Mouse (Mus musculus) Patski (cell line): ENCODE measurements around the gene Ctc1. TPM values are rescaled to one million over a fixed set of nuclear protein-coding genes. Genes with fewer than 3 reads are reported as not detected.

Experiments used
- ATAC-seq: fragments of 100-300 bp; one replicate; pipeline ENCODE4 v1.8.0; 2021
- CTCF ChIA-PET: fragments of 350-600 bp; sonication (Branson Sonifier 250); formaldehyde crosslinking; loops from one replicate; lab custom pipeline; 2022; ENCODE audit warnings: inconsistent platforms; lab: Charles Lee
- POLR2A ChIA-PET: fragments of 350-600 bp; sonication (Branson Sonifier 250); formaldehyde crosslinking; loops from one replicate; lab custom pipeline; 2022; ENCODE audit warnings: antibody characterized with exemption, inconsistent platforms; lab: Charles Lee
- DNase-seq: peaks from one replicate; pipeline ENCODE4 v3.0.0-alpha.2; 2011; ENCODE audit warnings: low read depth, low spot score
- H3K27me3 ChIP-seq: fragments of 371-371 bp; one replicate; pipeline ENCODE4 v1.5.1; 2021
- CTCF ChIP-seq: fragments of 100-300 bp; IDR thresholded peaks from one replicate; pipeline ENCODE4 v1.5.1; 2021
- in situ Hi-C: fragments of 300-500 bp; cut with MboI; formaldehyde crosslinking; loops from 3 replicates; pipeline ENCODE4 v1.11.1; 2018; ENCODE audit warnings: low pct_unique_long_range_greater_than_20kb, mixed read lengths
- polyA plus RNA-seq: library from polyadenylated mRNA; unstranded; gene quantifications from one replicate; pipeline ENCODE4 v1.2.3, GENCODE M21; 2021

Gene Ctc1
- polyA plus RNA-seq, 1 experiment from 2014 or later: 44.1 TPM

DNA sequence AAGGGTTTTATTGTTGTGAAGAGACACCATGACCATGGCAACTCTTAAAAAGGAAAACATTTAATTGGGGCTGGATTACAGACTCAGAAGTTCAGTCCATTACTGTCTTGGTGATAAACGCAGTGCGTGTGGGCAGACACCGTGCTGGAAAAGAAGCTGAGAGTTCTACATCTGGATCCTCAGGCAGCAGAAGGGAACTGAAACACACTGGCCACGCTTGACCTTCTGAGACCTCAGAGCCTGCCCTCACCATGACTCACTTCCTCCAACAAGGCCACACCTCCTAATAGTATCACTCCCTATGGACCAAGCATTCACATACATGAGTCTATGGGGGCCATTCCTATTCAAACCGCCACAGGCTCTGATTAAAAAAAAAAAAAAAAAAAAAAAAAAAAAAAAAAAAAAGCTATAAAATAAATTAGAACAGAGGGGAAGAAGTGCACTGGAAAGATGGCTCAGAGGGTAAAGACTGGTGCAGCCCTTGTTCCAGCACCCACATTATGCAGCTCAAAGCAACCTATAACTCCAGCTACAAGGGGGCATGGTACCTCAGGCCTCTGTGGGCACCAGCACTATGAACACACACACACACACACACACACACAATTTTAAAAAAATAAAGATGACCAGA is 63.2 kb downstream of the Ctc1 start:
- ChIA-PET CTCF (interaction anchor here (1.4 to 2.1 kb wide), 3 partner anchors 12 to 43 kb away, joined by 6 to 8 read pairs (median 7); partner anchors contain the start of gene 9130213A22Rik), POLR2A (interaction anchor here (0.6 to 1.2 kb wide), 6 partner anchors 8 to 1157 kb away, joined by 3 to 6 read pairs (median 4); partner anchors contain the start of genes 9130213A22Rik, Per1 and Vamp2)
- ATAC-seq: no peak

DNA sequence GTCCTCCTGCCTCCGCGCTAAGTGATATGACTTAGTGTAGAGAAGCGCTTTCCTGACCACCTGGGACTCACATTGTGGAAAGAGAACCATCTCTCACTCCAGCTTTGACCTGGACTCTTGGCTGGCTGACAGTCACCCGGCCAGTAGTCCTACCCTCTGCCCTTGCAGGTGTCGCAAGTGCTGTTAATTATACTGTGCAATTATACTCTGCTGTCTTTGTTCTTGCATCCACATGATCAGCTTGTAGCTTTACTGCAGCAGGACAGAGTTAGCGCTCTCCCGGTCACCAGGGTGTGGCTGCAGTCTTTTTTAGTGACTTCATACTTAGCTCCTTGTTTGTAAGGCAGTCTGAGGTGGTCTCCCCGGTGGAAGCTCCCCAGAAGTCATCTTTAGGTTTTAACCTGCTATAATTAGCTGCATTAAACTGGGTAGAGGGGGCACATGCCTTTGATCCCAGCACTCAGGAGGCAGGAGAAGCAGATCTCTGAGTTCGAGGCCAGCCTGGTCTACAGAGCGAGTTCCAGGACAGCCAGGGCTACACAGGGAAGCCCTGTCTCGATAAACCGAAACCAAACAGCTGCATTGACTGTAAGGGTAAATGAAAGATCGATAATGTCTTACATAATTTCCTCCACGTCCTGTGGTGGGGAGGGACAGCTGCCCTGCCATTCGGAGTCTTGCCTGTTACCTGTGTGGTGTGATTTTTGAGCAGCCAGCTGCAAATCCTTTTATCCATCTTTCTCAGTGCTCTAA is 64.6 kb downstream of the Ctc1 start:
- POLR2A ChIA-PET: interaction anchor here (0.6 to 1.1 kb wide), 3 partner anchors 12 to 43 kb away, joined by 3 to 6 read pairs (median 6); partner anchors contain the start of gene 9130213A22Rik
- CTCF ChIA-PET: interaction anchor here (1.1 to 2.1 kb wide), 4 partner anchors 12 to 42 kb away, joined by 5 to 8 read pairs (median 6); partner anchors contain the start of genes 9130213A22Rik and Per1
- ATAC-seq (no peak), DNase-seq (no peak)
- no peak for TF ChIP-seq CTCF
- no peaks in the 10 kb centered on the region for H3K27me3 ChIP-seq
- in situ Hi-C loops: loop anchor here (25.0 kb wide), 1 partner anchor 907 kb away; the partner anchor contains the start of genes Ctdnep1, Elp5, Gabarap and Phf23

More for the DNA sequence above, 63.2 kb downstream of the Ctc1 start:
- DNase-seq: no peak
- in situ Hi-C loops: loop anchor here (25.0 kb wide), 1 partner anchor 908 kb away; the partner anchor contains the start of genes Ctdnep1, Elp5, Gabarap and Phf23
- no peaks in the 10 kb centered on the region for H3K27me3 ChIP-seq
- no peak for TF ChIP-seq CTCF

DNA sequence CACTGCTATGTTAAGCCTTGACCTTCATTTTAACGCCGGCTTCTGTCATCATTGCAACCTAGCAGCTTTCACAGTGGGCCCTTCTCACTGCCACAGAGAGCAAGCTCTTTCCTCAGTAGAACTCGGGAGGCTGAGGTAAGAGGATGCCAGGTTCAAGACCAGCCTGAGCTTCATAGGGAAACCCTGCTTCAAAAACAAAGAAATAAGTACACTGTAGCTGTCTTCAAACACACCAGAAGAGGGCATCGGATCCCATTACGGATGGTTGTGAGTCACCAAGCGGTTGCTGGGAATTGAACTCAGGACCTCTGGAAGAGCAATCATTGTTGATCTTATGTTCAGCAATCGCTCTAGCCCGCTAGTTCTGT is 65.1 kb downstream of the Ctc1 start:
- DNase-seq: no peak
- no peaks in the 10 kb centered on the region for H3K27me3 ChIP-seq
- TF ChIP-seq CTCF: no peak
- ChIA-PET POLR2A (interaction anchor here (0.6 kb wide), 1 partner anchor 42 kb away, joined by 6 read pairs; no protein-coding TSS in a partner anchor), CTCF (no interaction called here)
- ATAC-seq: no peak
- in situ Hi-C loops: loop anchor here (25.0 kb wide), 1 partner anchor 906 kb away; the partner anchor contains the start of genes Ctdnep1, Elp5, Gabarap and Phf23

DNA sequence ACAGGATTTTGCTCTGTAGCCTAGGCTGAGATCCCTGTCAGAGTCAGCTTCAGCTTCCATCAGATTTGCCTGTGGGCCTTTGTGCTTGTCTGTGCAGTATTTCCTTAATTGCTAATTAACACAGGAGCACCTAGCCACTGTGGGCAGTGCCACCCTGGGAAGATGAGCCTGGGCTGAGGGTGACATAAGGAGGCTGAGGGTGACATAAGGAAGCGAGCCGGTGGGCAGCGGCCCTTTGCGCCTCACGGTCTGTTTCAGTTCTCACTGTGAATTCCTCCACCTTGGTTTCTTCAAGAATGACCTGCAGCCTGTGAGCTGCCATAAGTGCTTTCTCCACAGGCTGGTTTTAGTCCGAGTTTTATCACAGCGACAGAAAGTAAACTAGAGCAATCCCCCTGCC is 65.9 kb downstream of the Ctc1 start:
- TF ChIP-seq CTCF: no peak
- no peak for DNase-seq
- no peak for ATAC-seq
- H3K27me3 ChIP-seq: no peaks in the 10 kb centered on the region
- POLR2A ChIA-PET: no interaction called here
- in situ Hi-C loops: loop anchor here (25.0 kb wide), 1 partner anchor 906 kb away; the partner anchor contains the start of genes Ctdnep1, Elp5, Gabarap and Phf23
- CTCF ChIA-PET: interaction anchor here (1.0 to 1.4 kb wide), 2 partner anchors 12 to 42 kb away, joined by 3 to 5 read pairs; partner anchors contain the start of gene 9130213A22Rik

DNA sequence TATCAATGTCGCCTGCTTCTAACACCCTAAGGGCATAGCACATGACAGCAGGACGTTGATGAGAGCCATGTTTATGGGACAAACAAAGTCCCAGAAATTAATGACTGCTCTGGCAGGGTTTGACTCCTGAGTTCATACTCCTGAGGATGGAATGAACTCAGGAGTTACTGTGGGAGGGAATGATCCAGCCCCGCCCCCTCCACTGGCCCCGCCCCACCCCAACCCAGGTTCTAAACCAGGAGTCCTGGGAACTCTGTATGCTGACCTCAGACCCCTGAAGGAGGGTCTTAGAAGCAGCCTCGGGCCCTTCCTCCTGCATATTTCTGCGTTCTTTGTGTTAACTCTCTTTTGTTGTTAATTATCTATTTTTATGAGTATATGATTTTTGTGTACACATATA is 69.9 kb downstream of the Ctc1 start:
- POLR2A ChIA-PET: no interaction called here
- CTCF ChIA-PET: interaction anchor here (1.2 to 2.2 kb wide), 2 partner anchors 10 to 19 kb away, joined by 3 to 8 read pairs; no protein-coding TSS in a partner anchor
- TF ChIP-seq CTCF: no peak
- in situ Hi-C loops: loop anchor here (25.0 kb wide), 1 partner anchor 902 kb away; the partner anchor contains the start of genes Ctdnep1, Elp5, Gabarap and Phf23
- H3K27me3 ChIP-seq: no peaks in the 10 kb centered on the region
- no peak for ATAC-seq
- DNase-seq: no peak

Other genes starting within 250 kb of the Ctc1 start
- 70.3 TPM for gene Ndel1, start 144.1 kb upstream of the Ctc1 start, polyA plus RNA-seq
- not detected for gene Rnf222, start 127.4 kb upstream of the Ctc1 start, polyA plus RNA-seq
- 909 TPM for gene Rpl26, start 114.3 kb upstream of the Ctc1 start, polyA plus RNA-seq
- not detected for gene Odf4, start 88.8 kb upstream of the Ctc1 start, polyA plus RNA-seq
- 0.21 TPM for gene Arhgef15, start 58.4 kb upstream of the Ctc1 start, polyA plus RNA-seq
- gene Slc25a35, start 47.8 kb upstream of the Ctc1 start, polyA plus RNA-seq: 7.2 TPM
- 28.0 TPM for gene Rangrf, start 40.7 kb upstream of the Ctc1 start, polyA plus RNA-seq
- gene Pfas, start 7.5 kb upstream of the Ctc1 start, polyA plus RNA-seq: 12.9 TPM
- gene Aurkb, start 29.7 kb downstream of the Ctc1 start, polyA plus RNA-seq: 34.1 TPM
- 15.9 TPM for gene Borcs6, start 43.8 kb downstream of the Ctc1 start, polyA plus RNA-seq
- gene Tmem107, start 54.9 kb downstream of the Ctc1 start, polyA plus RNA-seq: 56.9 TPM
- 62.4 TPM for gene Vamp2, start 72.6 kb downstream of the Ctc1 start, polyA plus RNA-seq
- gene Per1, start 79.3 kb downstream of the Ctc1 start, polyA plus RNA-seq: 10.8 TPM
- gene Hes7, start 104.5 kb downstream of the Ctc1 start, polyA plus RNA-seq: 0.53 TPM
- 0.96 TPM for gene 9130213A22Rik, start 106.7 kb downstream of the Ctc1 start, polyA plus RNA-seq
- 0.36 TPM for gene Aloxe3, start 110.0 kb downstream of the Ctc1 start, polyA plus RNA-seq
- not detected for gene Alox12b, start 141.1 kb downstream of the Ctc1 start, polyA plus RNA-seq
- gene Alox8, start 181.9 kb downstream of the Ctc1 start, polyA plus RNA-seq: not detected
- not detected for gene Gucy2e, start 221.1 kb downstream of the Ctc1 start, polyA plus RNA-seq